Mouse (Mus musculus) heart, embryonic 11.5 days (tissue): ENCODE results near the gene Sh3bp4. TPM values are rescaled to one million over a fixed set of nuclear protein-coding genes. Genes with fewer than 3 reads are reported as not detected.

Experiments used
- ATAC-seq: fragments of 200-750 bp; cut with Nextera tagmentation; replicated peaks from 2 replicates; pipeline ENCODE4 v1.8.0; 2017; ENCODE audit warnings: moderate library complexity; ENCODE audit not compliant: insufficient number of reproducible peaks, low FRiP score, low TSS enrichment
- H3K27ac ChIP-seq: fragments of 300-500 bp; sonication (generic); 2 replicates; pipeline ENCODE4 v1.5.1; 2014; ENCODE audit warnings: mild to moderate bottlenecking, low read depth, low read length
- H3K27me3 ChIP-seq: fragments of 300-500 bp; sonication (generic); 2 replicates; pipeline ENCODE4 v1.6.1; 2014; ENCODE audit warnings: mild to moderate bottlenecking, low read length, mixed read lengths; ENCODE audit not compliant: control insufficient read depth, insufficient read depth
- H3K36me3 ChIP-seq: fragments of 300-500 bp; sonication (generic); 2 replicates; pipeline ENCODE4 v1.6.1; 2014; ENCODE audit warnings: mild to moderate bottlenecking, low read length, moderate library complexity, mixed read lengths; ENCODE audit not compliant: control insufficient read depth, insufficient read depth
- H3K4me1 ChIP-seq: fragments of 300-500 bp; sonication (generic); 2 replicates; pipeline ENCODE4 v1.6.1; 2014; ENCODE audit warnings: low read length; ENCODE audit not compliant: control insufficient read depth, insufficient read depth
- H3K4me2 ChIP-seq: fragments of 300-500 bp; sonication (generic); 2 replicates; pipeline ENCODE4 v1.6.1; 2014; ENCODE audit warnings: mild to moderate bottlenecking, moderate library complexity
- H3K4me3 ChIP-seq: fragments of 300-500 bp; sonication (generic); 2 replicates; pipeline ENCODE4 v1.5.1; 2014; ENCODE audit warnings: low read depth, low read length
- H3K9ac ChIP-seq: fragments of 300-500 bp; sonication (generic); 2 replicates; pipeline ENCODE4 v1.6.1; 2014; ENCODE audit warnings: mild to moderate bottlenecking, low read depth, low read length, moderate library complexity
- H3K9me3 ChIP-seq: fragments of 300-500 bp; sonication (generic); replicated peaks from 2 replicates; pipeline ENCODE4 v1.6.1; 2016; ENCODE audit warnings: low read length; ENCODE audit not compliant: control insufficient read depth
- WGBS: fragments of 180-500 bp; shearing (Covaris S2); extraction: QIAGEN DNeasy Blood & Tissue Kit; methylation state at CpG from one replicate; pipeline ENCODE4 v1.1.7; 2014; ENCODE audit not compliant: insufficient replicate concordance; 5-methylcytosine and 5-hydroxymethylcytosine counted together
- polyA plus RNA-seq: library from polyadenylated mRNA; unstranded; fragments of >200 nt; fragmentation: Nextera tagmentation; extraction: Ambion mirVana; gene quantifications from 2 replicates; pipeline ENCODE4 v1.2.1, GENCODE M21; 2014

The Sh3bp4 gene
- polyA plus RNA-seq, 1 experiment from 2014 or later, result 15.3 TPM

DNA sequence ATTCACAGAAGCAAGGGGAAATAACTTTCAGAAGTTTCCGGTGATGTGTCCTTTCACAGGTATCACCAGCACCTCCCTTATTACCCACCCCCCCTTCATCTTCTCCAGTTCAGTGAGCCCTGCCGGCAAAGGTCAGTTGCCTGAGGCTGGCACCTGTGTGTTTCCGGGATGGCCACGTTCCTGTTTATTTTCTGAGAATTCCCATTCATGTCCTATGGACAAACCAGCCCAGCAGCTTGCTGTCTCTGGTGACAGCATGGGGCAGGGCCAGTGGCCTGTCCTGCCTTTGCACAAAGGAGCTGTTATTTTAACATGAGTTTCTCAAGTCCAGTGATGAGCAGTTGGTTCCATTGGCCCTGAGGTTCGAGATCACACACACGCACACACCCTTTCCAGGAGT, 37.3 kb downstream of the Sh3bp4 start:
- Histone ChIP-seq H3K9ac (no peak overlapping the region), H3K4me2 (no peak overlapping the region), H3K4me1 (peaks cover 72% of the 10 kb centered on the region), H3K9me3 (no peaks in the 10 kb centered on the region), H3K27ac (peak overlapping the region; percentile 95), H3K4me3 (no peak overlapping the region), H3K27me3 (no peaks in the 10 kb centered on the region), H3K36me3 (peaks cover 3% of the 10 kb centered on the region; the same call in 1 of the 2 replicates)
- 46% methylated on average over 6 of the region's 6 CpGs for WGBS
- no peak for ATAC-seq

DNA sequence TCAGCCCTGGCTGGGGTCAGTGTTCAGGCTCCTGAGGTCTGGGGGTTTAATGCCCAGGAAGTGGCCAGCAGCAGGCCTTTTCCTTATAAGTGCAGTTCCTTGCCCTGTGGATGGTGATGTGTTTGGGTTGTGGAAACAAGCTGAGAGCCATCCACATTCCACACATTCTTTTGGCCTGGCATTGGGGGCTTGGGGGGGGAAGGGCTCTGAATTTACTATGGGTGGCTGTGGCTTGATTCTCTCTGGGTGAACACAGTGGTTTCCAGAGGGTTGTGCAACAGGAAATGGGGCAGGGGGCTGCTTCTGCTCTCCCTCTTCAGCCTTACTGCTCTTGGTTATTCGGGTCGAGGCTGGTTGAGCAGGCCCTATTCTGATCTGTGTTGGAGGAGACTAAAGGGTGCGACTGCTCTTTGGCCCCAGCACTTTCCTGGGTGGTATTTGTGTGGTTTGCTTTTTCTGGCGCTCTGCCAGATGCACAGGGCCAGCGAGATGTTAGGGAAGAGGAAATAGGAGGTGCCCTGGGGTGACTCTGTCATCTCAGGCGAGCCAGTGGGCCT, 38.2 kb downstream of the Sh3bp4 start:
- H3K9me3 ChIP-seq, result no peaks in the 10 kb centered on the region
- H3K4me1 ChIP-seq, result peaks cover 66% of the 10 kb centered on the region
- no peak overlapping the region for H3K4me3 ChIP-seq
- H3K36me3 ChIP-seq, result peaks cover 3% of the 10 kb centered on the region; the same call in 1 of the 2 replicates
- peak overlapping the region; percentile 95 for H3K27ac ChIP-seq
- peak overlapping the region; percentile 54 for H3K9ac ChIP-seq
- ATAC-seq, result peak; percentile 55; the same call in 1 of the 2 replicates
- peak overlapping the region; percentile 3; the same call in 1 of the 2 replicates for H3K4me2 ChIP-seq
- H3K27me3 ChIP-seq, result no peaks in the 10 kb centered on the region
- 7% methylated on average over 6 of the region's 6 CpGs for WGBS

DNA sequence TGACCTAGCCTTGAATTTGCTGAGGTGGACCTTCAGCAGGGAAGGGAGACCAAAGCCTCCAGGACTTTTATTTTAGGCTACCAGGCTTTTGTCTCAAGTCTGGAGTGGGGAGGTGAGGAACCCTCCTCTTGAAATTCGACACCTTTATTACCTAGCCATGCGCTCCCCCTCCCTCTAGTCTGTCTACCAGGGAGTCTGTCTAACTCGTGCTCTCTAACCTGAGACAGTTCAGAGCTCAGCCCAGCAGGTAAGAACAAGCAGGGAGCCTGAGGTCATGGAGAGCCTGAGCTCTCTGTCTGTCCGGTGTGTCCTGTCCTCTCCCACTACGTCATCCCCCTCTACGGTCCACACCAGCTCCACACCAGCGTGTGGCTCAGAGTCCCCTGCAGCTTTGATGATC, 39.6 kb downstream of the Sh3bp4 start:
- no peaks in the 10 kb centered on the region for H3K27me3 ChIP-seq
- ATAC-seq, result no peak
- H3K4me1 ChIP-seq, result peaks cover 54% of the 10 kb centered on the region
- peaks cover 3% of the 10 kb centered on the region; the same call in 1 of the 2 replicates for H3K36me3 ChIP-seq
- no peaks in the 10 kb centered on the region for H3K9me3 ChIP-seq
- 51% methylated on average over 7 of the region's 7 CpGs for WGBS
- no peak overlapping the region for H3K27ac ChIP-seq
- H3K9ac ChIP-seq, result no peak overlapping the region
- H3K4me2 ChIP-seq, result no peak overlapping the region
- H3K4me3 ChIP-seq, result no peak overlapping the region

GRCm38 (mm10) chr1:89110767-89111534, 40.7 kb downstream of the Sh3bp4 start:
- Histone ChIP-seq H3K9me3 (no peaks in the 10 kb centered on the region), H3K4me1 (peaks cover 52% of the 10 kb centered on the region), H3K4me2 (no peak overlapping the region), H3K4me3 (no peak overlapping the region), H3K9ac (no peak overlapping the region), H3K36me3 (peaks cover 3% of the 10 kb centered on the region; the same call in 1 of the 2 replicates), H3K27ac (no peak overlapping the region), H3K27me3 (no peaks in the 10 kb centered on the region)
- WGBS, result 72% methylated on average over 6 of the region's 6 CpGs
- no peak for ATAC-seq

DNA sequence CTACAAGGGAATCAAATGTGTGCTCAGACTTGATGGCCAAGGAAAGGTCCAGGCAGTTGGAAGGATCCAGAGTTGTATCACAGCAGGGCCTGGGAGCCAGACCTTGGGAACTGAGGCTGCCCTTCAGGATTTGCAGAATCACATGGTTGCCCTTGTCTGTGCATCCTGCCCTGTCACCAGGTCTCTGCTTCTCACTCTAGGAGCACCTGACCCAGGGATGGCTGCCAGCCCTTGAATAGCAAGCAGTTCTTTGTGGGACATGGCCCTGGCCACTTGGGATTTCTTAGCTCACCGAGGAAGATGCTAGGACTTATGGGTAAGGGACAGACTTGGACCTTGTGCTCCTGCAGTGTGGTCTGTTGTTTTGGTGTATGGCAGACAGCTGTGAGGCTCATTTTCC, 42.3 kb downstream of the Sh3bp4 start:
- Histone ChIP-seq H3K9ac (no peak overlapping the region), H3K4me2 (no peak overlapping the region), H3K4me3 (no peak overlapping the region), H3K4me1 (peaks cover 54% of the 10 kb centered on the region), H3K36me3 (peaks cover 3% of the 10 kb centered on the region; the same call in 1 of the 2 replicates), H3K27me3 (no peaks in the 10 kb centered on the region), H3K9me3 (no peaks in the 10 kb centered on the region), H3K27ac (peak overlapping the region; percentile 25; the same call in 1 of the 2 replicates)
- ATAC-seq, result no peak
- WGBS, result 74% methylated on average over 1 of the region's 1 CpGs

DNA sequence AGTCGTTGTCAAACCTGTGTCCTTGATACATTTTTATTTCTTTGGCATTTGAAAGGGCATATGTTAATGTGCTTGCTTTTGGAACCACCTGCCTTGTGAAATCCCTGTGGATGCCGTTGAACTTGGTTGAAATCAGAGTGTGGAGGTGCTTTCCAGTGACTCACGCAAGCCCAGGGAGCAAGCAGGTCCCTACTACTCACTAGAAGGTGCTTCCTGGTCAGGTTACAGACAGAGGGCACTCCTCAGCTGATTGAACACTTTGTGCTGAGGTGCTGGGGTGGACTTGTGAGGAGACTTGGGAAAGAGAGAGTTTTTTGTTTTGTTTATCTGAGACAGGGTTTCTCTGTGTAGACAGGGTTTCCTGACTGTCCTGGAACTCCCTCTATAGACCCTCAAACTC, 43.5 kb downstream of the Sh3bp4 start:
- no peak overlapping the region for H3K9ac ChIP-seq
- no peak for ATAC-seq
- H3K4me2 ChIP-seq, result no peak overlapping the region
- H3K9me3 ChIP-seq, result no peaks in the 10 kb centered on the region
- H3K4me1 ChIP-seq, result peaks cover 52% of the 10 kb centered on the region
- H3K27me3 ChIP-seq, result no peaks in the 10 kb centered on the region
- no peak overlapping the region for H3K4me3 ChIP-seq
- H3K27ac ChIP-seq, result no peak overlapping the region
- WGBS, result 77% methylated on average over 3 of the region's 3 CpGs
- peaks cover 3% of the 10 kb centered on the region; the same call in 1 of the 2 replicates for H3K36me3 ChIP-seq

GRCm38 (mm10) chr1:89117062-89117461, 46.8 kb downstream of the Sh3bp4 start:
- no peak for ATAC-seq
- H3K9ac ChIP-seq, result no peak overlapping the region
- WGBS, result 69% methylated on average over 5 of the region's 5 CpGs
- peaks cover under 1% of the 10 kb centered on the region; the same call in 1 of the 2 replicates for H3K36me3 ChIP-seq
- H3K4me3 ChIP-seq, result no peak overlapping the region
- H3K4me1 ChIP-seq, result peaks cover 62% of the 10 kb centered on the region
- H3K9me3 ChIP-seq, result no peaks in the 10 kb centered on the region
- H3K4me2 ChIP-seq, result no peak overlapping the region
- no peak overlapping the region for H3K27ac ChIP-seq
- no peaks in the 10 kb centered on the region for H3K27me3 ChIP-seq

DNA sequence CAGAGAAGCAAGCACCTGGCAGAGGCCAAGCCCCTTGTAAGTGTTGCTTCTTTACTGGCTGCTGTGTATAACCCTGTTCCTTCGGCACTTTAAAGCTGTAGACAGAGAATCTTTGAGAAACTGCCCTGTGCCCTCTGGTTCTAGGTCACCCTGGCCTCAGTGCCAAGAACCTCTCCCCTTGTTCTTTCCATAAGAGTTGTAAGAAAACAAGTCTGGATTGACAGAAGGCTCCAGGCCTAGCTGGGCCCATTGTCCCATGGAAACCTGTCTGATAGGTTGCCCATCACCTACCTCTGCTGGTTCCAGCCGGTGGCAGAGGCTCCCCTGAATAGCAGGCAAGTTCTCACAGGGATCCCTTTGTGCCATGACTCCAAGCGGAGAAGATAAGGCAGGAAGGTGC, 47.9 kb downstream of the Sh3bp4 start:
- Histone ChIP-seq H3K4me3 (no peak overlapping the region), H3K4me1 (peaks cover 69% of the 10 kb centered on the region), H3K27ac (no peak overlapping the region), H3K9me3 (no peaks in the 10 kb centered on the region), H3K36me3 (no peaks in the 10 kb centered on the region), H3K27me3 (no peaks in the 10 kb centered on the region), H3K4me2 (no peak overlapping the region), H3K9ac (no peak overlapping the region)
- WGBS, result 79% methylated on average over 3 of the region's 3 CpGs
- ATAC-seq, result no peak
